Mouse (Mus musculus): ENCODE results near the gene Hipk2. TPM values are rescaled to one million over a fixed set of nuclear protein-coding genes. Genes with fewer than 3 reads are reported as not detected.
A peak's percentile ranks its signal among the peaks of the same experiment; 100 is the strongest.

The Hipk2 gene
- polyA plus RNA-seq, 1 experiment from 2014 or later = 30.6 TPM

DNA sequence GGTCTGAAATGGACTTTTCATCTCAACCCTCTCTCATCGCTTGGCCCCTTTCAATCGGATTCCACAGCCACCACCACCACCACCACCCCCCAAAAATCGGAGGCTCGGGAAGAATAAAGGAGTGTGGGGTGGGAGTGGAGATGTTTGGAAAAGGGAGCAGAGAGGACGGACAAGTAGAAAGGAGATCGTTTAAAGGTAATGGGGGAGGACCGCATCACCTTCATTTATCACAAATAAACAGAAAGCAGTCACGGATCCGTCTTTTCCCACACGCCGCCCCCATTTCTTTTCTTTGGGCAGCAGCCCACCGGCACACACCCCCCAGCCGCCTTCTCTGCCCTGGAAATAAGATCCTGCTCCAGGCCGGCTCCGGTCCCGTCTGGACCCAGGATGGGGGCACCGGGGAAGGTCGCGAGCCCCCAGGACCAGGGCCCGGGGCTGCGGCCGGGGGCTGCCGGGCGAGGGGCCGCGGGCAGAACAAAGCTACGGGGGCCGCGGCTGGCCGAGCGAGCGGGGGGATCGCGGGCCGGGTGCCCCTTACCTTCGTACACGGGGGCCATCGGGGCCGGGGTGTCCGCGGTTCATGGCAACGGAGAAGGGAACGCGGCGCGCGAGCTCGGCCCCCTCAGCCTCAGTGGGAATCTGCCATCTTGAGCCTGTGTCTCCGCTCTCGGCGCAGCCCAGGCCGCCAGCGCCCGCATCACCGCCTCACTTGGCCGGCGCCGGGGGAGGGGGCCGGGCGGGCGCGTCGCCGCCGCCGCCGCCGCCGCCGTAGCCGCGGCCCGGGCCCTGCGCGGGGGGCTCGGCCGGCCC lies 501 bp downstream of the Hipk2 start, which contains the start of gene Tbxas1:
Gene Tbxas1 (plus strand): TSS at position 147 of the 813 bp plus-strand sequence.
- H3K4me3 ChIP-seq (ENCODE audit: low read depth, low read length) = peak within 1 kb of the TSS; percentile 100
- H3K36me3 ChIP-seq (ENCODE audit: control insufficient read depth, insufficient read depth, low read length) = no peaks in the 10 kb centered on the region
- H3K9ac ChIP-seq (ENCODE audit: low read length) = peak within 1 kb of the TSS; percentile 100
- no peaks in the 10 kb centered on the region for H3K27me3 ChIP-seq (ENCODE audit: control insufficient read depth, insufficient read depth, low read length)
- peak; percentile 59 for ATAC-seq (ENCODE audit: insufficient read depth, low FRiP score, low TSS enrichment)
- peak within 1 kb of the TSS; percentile 92 for H3K27ac ChIP-seq (ENCODE audit: low read depth, low read length)
- WGBS = 2% methylated on average over 44 of the region's 77 CpGs
- no peaks in the 10 kb centered on the region for H3K9me3 ChIP-seq (ENCODE audit: control insufficient read depth, low read length)
- peak within 1 kb of the TSS; percentile 69 for H3K4me2 ChIP-seq (ENCODE audit: low read depth)
- H3K4me1 ChIP-seq (ENCODE audit: control insufficient read depth, insufficient read depth, low read length) = peaks cover 28% of the 10 kb centered on the region
- DNase-seq (ENCODE audit: low spot score) = peak; percentile 61

DNA sequence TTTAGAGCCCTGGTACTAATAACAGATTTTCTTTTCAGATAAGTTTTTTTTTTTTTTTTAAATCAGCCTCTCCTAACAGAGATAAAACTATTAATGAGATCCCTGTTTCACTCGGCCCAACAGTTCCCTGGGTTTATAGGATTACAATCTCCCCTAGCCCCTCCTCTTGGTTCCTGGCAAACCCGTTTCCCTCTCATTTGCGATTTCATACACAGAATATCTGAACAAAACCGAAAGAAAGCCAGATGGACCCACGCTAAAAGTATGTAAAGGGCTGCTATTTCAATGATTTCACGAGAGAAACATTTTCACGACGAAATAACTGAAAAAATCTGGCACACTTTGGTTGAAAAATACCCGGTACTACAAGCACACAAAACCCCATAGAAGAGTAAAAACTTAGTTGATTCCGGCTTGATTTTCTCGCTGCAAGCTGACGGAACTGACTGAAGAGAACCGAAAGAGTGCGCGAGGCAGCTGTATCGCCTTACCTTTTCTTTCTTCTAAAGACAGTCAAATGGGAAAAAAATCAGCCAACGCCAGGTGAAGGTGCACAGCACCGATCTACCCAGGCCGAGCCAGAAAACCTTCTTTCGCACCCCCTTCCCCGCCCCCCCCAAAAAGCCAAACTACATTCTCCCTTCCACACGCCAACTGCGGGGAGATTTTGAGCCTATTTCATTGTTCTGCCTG lies 1.3 kb downstream of the Hipk2 start:
- Histone ChIP-seq H3K9me3 (ENCODE audit: control insufficient read depth, low read length) (no peaks in the 10 kb centered on the region), H3K36me3 (ENCODE audit: control insufficient read depth, insufficient read depth, low read length) (no peaks in the 10 kb centered on the region), H3K4me1 (ENCODE audit: control insufficient read depth, insufficient read depth, low read length) (peaks cover 32% of the 10 kb centered on the region), H3K27ac (ENCODE audit: low read depth, low read length) (peak overlapping the region; percentile 92), H3K4me3 (ENCODE audit: low read depth, low read length) (peak overlapping the region; percentile 100), H3K4me2 (ENCODE audit: low read depth) (peak overlapping the region; percentile 69), H3K9ac (ENCODE audit: low read length) (peak overlapping the region; percentile 100), H3K27me3 (ENCODE audit: control insufficient read depth, insufficient read depth, low read length) (no peaks in the 10 kb centered on the region)
- WGBS = 2% methylated on average over 23 of the region's 23 CpGs
- ATAC-seq (ENCODE audit: insufficient read depth, low FRiP score, low TSS enrichment) (no peak), DNase-seq (ENCODE audit: low spot score) (peak; percentile 50)

DNA sequence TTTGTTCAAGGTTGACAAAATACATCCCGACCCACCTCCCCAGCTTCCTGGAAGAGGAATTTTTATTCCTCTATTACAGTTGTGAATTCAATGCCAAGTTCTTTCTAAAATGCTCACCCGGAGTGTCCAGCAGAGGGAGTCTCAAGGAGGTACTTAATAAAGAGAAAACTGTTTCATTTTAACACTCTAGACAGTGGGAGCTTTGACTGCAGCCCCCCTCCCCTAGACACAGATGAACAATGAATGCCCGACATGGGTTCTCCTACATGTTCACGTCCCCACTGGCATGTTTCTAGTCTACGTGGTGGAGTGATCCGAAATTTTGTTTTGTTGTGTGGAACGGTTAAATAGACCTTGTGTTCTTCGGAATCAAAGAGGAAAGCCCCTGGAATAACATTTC lies 1.9 kb downstream of the Hipk2 start:
- WGBS = 16% methylated on average over 8 of the region's 8 CpGs
- DNase-seq (ENCODE audit: low spot score) (peak; percentile 79), ATAC-seq (ENCODE audit: insufficient read depth, low FRiP score, low TSS enrichment) (0 out of 2 replicates have a peak, but pooled peaks have one; percentile 47)
- peak overlapping the region; percentile 100 for H3K4me3 ChIP-seq (ENCODE audit: low read depth, low read length)
- H3K36me3 ChIP-seq (ENCODE audit: control insufficient read depth, insufficient read depth, low read length) = no peaks in the 10 kb centered on the region
- peak overlapping the region; percentile 100 for H3K9ac ChIP-seq (ENCODE audit: low read length)
- H3K27ac ChIP-seq (ENCODE audit: low read depth, low read length) = peak overlapping the region; percentile 92; the same call in 1 of the 2 replicates
- no peaks in the 10 kb centered on the region for H3K27me3 ChIP-seq (ENCODE audit: control insufficient read depth, insufficient read depth, low read length)
- H3K9me3 ChIP-seq (ENCODE audit: control insufficient read depth, low read length) = no peaks in the 10 kb centered on the region
- H3K4me2 ChIP-seq (ENCODE audit: low read depth) = peak overlapping the region; percentile 69
- H3K4me1 ChIP-seq (ENCODE audit: control insufficient read depth, insufficient read depth, low read length) = peaks cover 32% of the 10 kb centered on the region

DNA sequence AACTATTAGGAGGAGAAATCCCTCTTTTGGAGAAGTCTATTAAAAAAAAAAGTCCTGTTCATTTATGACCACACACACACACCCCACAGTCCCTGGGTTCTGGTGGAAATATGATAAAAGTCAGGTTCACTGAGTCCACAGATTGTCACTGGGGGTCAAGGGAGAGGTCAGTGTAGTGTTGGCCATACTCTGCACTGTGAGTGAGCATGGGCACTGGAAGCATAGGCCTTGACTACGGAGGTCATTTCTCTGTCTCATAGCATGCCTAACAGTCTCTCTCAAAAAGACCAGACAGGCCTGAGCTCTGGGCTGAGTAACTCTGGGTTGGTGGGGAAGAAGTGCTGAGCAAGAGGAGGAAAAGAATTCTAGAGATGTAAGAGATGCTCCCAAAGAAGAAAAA lies 2.6 kb downstream of the Hipk2 start:
- Histone ChIP-seq H3K4me1 (ENCODE audit: control insufficient read depth, insufficient read depth, low read length) (peaks cover 32% of the 10 kb centered on the region), H3K9me3 (ENCODE audit: control insufficient read depth, low read length) (no peaks in the 10 kb centered on the region), H3K9ac (ENCODE audit: low read length) (no peak overlapping the region), H3K4me3 (ENCODE audit: low read depth, low read length) (peak overlapping the region; percentile 100; the same call in 1 of the 2 replicates), H3K27me3 (ENCODE audit: control insufficient read depth, insufficient read depth, low read length) (no peaks in the 10 kb centered on the region), H3K36me3 (ENCODE audit: control insufficient read depth, insufficient read depth, low read length) (no peaks in the 10 kb centered on the region), H3K27ac (ENCODE audit: low read depth, low read length) (no peak overlapping the region), H3K4me2 (ENCODE audit: low read depth) (peak overlapping the region; percentile 69)
- no peak for DNase-seq (ENCODE audit: low spot score)
- WGBS = 77% methylated on average over 1 of the region's 1 CpGs
- no peak for ATAC-seq (ENCODE audit: insufficient read depth, low FRiP score, low TSS enrichment)

DNA sequence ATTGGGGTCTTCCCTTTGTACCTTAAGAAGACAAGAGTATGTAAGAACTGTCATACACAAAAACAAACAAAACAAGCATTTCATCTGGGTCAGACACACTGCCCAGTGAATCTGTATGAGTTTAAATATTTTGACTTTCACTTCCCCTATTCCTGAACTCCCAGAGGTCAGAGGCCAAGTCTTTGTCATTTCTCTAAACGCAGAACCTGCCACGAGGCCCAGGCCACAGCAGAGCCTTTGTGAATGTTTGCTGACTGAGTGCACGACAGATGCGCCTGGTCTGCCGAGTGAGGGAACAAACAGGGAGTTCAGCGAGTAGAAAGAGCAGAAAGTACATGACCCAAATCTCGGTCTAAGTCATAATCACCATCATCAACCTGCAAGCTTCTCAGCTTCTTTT lies 4.9 kb downstream of the Hipk2 start:
- H3K4me3 ChIP-seq (ENCODE audit: low read depth, low read length) = no peak overlapping the region
- peaks cover 32% of the 10 kb centered on the region for H3K4me1 ChIP-seq (ENCODE audit: control insufficient read depth, insufficient read depth, low read length)
- 14% methylated on average over 7 of the region's 7 CpGs for WGBS
- no peaks in the 10 kb centered on the region for H3K27me3 ChIP-seq (ENCODE audit: control insufficient read depth, insufficient read depth, low read length)
- DNase-seq (ENCODE audit: low spot score) = peak; percentile 48
- H3K36me3 ChIP-seq (ENCODE audit: control insufficient read depth, insufficient read depth, low read length) = no peaks in the 10 kb centered on the region
- ATAC-seq (ENCODE audit: insufficient read depth, low FRiP score, low TSS enrichment) = no peak
- H3K9ac ChIP-seq (ENCODE audit: low read length) = no peak overlapping the region; the same call in 1 of the 2 replicates
- no peak overlapping the region for H3K4me2 ChIP-seq (ENCODE audit: low read depth)
- H3K9me3 ChIP-seq (ENCODE audit: control insufficient read depth, low read length) = no peaks in the 10 kb centered on the region
- H3K27ac ChIP-seq (ENCODE audit: low read depth, low read length) = no peak overlapping the region

DNA sequence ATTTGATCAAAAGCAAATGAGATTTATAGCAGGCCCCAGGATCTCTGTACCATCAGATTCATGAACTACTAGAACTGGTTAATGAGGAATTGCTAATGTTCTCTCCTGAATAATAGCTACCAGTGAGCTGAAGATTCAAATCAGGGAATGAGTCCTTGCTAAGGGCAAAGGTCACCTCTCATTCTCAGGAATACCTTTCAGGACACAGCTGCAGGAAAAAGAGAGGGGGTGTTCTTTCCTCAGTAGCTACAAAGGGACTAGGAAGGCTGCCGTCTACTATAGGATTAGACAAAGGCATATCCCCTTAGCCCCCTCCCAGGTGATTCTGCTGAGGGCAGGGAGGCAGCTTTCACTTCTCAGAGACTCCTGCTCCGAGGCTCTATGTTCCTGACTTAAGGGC lies 5.9 kb downstream of the Hipk2 start:
- Histone ChIP-seq H3K4me1 (ENCODE audit: control insufficient read depth, insufficient read depth, low read length) (peaks cover 32% of the 10 kb centered on the region), H3K27me3 (ENCODE audit: control insufficient read depth, insufficient read depth, low read length) (no peaks in the 10 kb centered on the region), H3K4me2 (ENCODE audit: low read depth) (no peak overlapping the region), H3K36me3 (ENCODE audit: control insufficient read depth, insufficient read depth, low read length) (no peaks in the 10 kb centered on the region), H3K4me3 (ENCODE audit: low read depth, low read length) (no peak overlapping the region), H3K9ac (ENCODE audit: low read length) (0 out of 2 replicates have a peak overlapping the region, but pooled peaks have one; percentile 8), H3K27ac (ENCODE audit: low read depth, low read length) (no peak overlapping the region), H3K9me3 (ENCODE audit: control insufficient read depth, low read length) (no peaks in the 10 kb centered on the region)
- no peak for DNase-seq (ENCODE audit: low spot score)
- ATAC-seq (ENCODE audit: insufficient read depth, low FRiP score, low TSS enrichment) = no peak
- 15% methylated on average over 2 of the region's 2 CpGs for whole genome bisulfite sequencing

DNA sequence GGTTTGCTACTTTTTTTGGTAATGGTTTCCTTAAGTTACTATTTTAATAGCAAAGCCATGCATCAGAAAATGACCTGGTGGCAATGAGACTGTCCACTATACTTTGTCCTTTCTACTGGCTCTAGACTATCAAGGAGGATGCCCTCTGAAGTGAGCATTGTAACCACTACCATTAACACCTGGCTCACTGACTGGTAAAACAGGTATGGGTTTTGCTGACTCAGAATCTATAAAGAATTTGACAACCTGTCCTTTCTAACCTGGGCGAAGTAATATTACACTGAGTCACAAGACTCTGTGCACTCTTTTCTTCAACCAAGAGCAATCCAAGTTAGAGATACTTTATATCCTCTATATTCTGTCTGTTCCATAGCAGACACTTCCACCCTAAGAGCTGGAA lies 7.0 kb downstream of the Hipk2 start:
- WGBS = 100% methylated on average over 1 of the region's 1 CpGs

DNA sequence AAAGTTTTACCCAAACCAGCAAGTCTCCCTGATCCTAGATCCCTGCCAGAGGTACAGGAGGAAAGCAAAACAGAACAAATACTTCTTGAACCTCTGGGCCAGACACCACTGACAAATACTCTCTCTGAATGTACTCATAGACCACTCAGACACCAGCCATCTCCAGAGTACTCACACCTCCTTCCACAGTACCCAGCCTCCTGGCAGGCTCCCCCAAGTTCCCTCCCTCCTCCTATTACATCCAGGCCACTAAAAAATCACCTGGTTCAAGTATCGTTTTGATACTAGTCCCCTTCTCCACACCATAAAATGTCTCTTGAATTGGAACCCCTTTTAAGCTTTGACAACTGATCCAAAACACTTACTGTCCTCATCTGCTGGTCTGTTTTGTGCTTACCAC lies 8.7 kb downstream of the Hipk2 start:
- no peak overlapping the region for H3K4me3 ChIP-seq (ENCODE audit: low read depth, low read length)
- WGBS = 59% methylated on average over 1 of the region's 1 CpGs
- no peak overlapping the region for H3K4me2 ChIP-seq (ENCODE audit: low read depth)
- peaks cover 18% of the 10 kb centered on the region for H3K4me1 ChIP-seq (ENCODE audit: control insufficient read depth, insufficient read depth, low read length)
- H3K9ac ChIP-seq (ENCODE audit: low read length) = no peak overlapping the region
- ATAC-seq (ENCODE audit: insufficient read depth, low FRiP score, low TSS enrichment) (no peak), DNase-seq (ENCODE audit: low spot score) (no peak)
- H3K27ac ChIP-seq (ENCODE audit: low read depth, low read length) = no peak overlapping the region
- H3K36me3 ChIP-seq (ENCODE audit: control insufficient read depth, insufficient read depth, low read length) = no peaks in the 10 kb centered on the region
- H3K27me3 ChIP-seq (ENCODE audit: control insufficient read depth, insufficient read depth, low read length) = no peaks in the 10 kb centered on the region
- H3K9me3 ChIP-seq (ENCODE audit: control insufficient read depth, low read length) = no peaks in the 10 kb centered on the region

More for the DNA sequence above, 7.0 kb downstream of the Hipk2 start:
- H3K27me3 ChIP-seq (ENCODE audit: control insufficient read depth, insufficient read depth, low read length) = no peaks in the 10 kb centered on the region
- H3K4me3 ChIP-seq (ENCODE audit: low read depth, low read length) = no peak overlapping the region
- no peak overlapping the region for H3K27ac ChIP-seq (ENCODE audit: low read depth, low read length)
- no peak for DNase-seq (ENCODE audit: low spot score)
- H3K4me1 ChIP-seq (ENCODE audit: control insufficient read depth, insufficient read depth, low read length) = peaks cover 32% of the 10 kb centered on the region
- H3K36me3 ChIP-seq (ENCODE audit: control insufficient read depth, insufficient read depth, low read length) = no peaks in the 10 kb centered on the region
- no peak for ATAC-seq (ENCODE audit: insufficient read depth, low FRiP score, low TSS enrichment)
- H3K9ac ChIP-seq (ENCODE audit: low read length) = no peak overlapping the region
- H3K9me3 ChIP-seq (ENCODE audit: control insufficient read depth, low read length) = no peaks in the 10 kb centered on the region
- no peak overlapping the region for H3K4me2 ChIP-seq (ENCODE audit: low read depth)

Measured in neural tube, embryonic 11.5 days (tissue).